Mouse (Mus musculus) sigmoid colon, adult 10 weeks (tissue): ENCODE measurements around the gene F10. TPM values are rescaled to one million over a fixed set of nuclear protein-coding genes. Genes with fewer than 3 reads are reported as not detected.

Experiments
- polyA plus RNA-seq: library from polyadenylated mRNA; stranded (reverse); fragments of 350-450 nt; fragmentation: Illumina TruSeq; extraction: RNeasy Lipid Tissue Mini Kit (QIAGEN cat#74804); gene quantifications from one replicate; pipeline ENCODE4 v1.2.3, GENCODE M21; 2014; ENCODE audit warnings: low read depth, low replicate concordance

The F10 gene
- polyA plus RNA-seq: 0.63 TPM

DNA sequence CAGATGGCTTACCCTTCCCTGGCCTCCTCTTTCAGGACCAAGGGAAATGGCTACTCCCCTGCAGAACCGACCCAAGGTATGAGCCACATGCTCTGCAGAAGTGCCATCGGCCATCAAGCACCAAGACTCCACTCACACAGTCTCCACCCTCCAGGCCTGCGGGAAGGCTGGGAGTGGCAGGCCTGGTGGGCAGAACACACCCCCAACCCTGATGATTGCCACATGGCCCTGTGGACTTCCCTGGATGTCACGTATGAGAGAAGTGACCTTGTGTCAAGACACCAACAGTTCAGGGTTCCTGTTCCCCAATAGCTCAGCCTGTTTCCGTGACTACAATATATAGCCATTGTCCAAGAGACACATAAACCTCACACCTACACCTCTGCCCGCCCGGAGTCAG, at the start of gene F10:
F10 (plus strand) TSS at position 294 of the 400 bp plus-strand sequence.

GRCm38 (mm10) chr8:13025487-13026224, 11.5 kb upstream of the F10 start, which contains the start of gene F7:
F7 (plus strand) TSS chr8:13026034.

GRCm38 (mm10) chr8:13060441-13061150, 23.5 kb downstream of the F10 start, which contains the start of gene Proz:
Proz (plus strand) TSS chr8:13060914.

DNA sequence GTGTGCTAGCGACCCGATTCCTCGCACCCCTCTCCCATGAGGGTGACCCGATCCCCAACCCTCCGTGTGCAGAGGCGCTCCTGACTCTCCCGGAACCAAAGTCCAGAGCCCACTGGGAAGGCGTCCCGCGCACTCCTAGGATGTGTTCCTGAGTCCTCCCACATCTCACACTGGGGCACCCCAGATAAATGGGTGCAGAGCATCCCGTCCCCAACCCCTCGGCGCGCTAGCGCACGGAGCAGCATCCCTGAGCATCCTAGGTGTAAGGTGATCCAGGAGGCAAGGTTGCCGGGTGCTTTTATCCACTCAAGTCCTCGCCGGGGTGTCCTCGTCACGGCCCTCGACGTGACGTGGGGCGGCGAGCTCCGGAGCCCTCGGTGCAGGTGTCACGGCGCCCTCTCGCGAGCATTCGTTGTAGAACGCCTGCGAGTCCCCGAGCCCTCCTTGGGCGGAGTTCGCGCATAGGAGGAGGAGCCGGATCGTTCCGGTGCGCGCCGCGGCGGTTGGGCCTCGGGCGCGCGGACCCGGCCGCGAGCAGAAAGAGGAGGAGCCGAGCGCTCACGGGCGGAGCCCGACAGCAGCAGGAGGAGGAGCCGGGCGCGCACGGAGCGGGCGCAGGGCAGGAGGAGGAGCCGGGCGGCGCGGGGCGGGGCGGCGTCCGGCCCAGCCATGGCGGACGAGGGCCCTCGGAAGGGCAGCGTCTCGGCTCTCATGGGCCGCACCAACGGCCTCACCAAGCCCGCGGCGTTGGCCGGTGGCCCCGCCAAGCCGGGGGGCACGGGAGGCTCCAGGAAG, 68.2 kb downstream of the F10 start, which contains the start of the genes Pcid2 and Cul4a:
Pcid2 (minus strand) TSS at position 373 of the 795 bp plus-strand sequence.
Cul4a (plus strand) TSS at position 535 of the 795 bp plus-strand sequence.

Other genes starting within 250 kb of the F10 start
- 35.6 TPM for gene Mcf2l, start 163.5 kb upstream of the F10 start, polyA plus RNA-seq
- not detected for gene F7, start 11.3 kb upstream of the F10 start, polyA plus RNA-seq
- 0.79 TPM for gene Proz, start 23.6 kb downstream of the F10 start, polyA plus RNA-seq
- 7.7 TPM for gene Pcid2, start 68.2 kb downstream of the F10 start, polyA plus RNA-seq
- 84.7 TPM for gene Cul4a, start 68.3 kb downstream of the F10 start, polyA plus RNA-seq
- 438 TPM for gene Lamp1, start 121.9 kb downstream of the F10 start, polyA plus RNA-seq
- gene Grtp1, start 163.3 kb downstream of the F10 start, polyA plus RNA-seq: 69.4 TPM
- gene Adprhl1, start 216.9 kb downstream of the F10 start, polyA plus RNA-seq: not detected